Mouse (Mus musculus) brain, adult 10 weeks (tissue): ENCODE data around the gene Zfp949. TPM values are rescaled to one million over a fixed set of nuclear protein-coding genes. Genes with fewer than 3 reads are reported as not detected.

Experiments used
- polyA plus RNA-seq: library from polyadenylated mRNA; stranded (reverse); fragments of 350-450 nt; fragmentation: Illumina TruSeq; extraction: RNeasy Lipid Tissue Mini Kit (QIAGEN cat#74804); gene quantifications from one replicate; pipeline ENCODE4 v1.2.3, GENCODE M21; 2015; ENCODE audit warnings: low read depth, low replicate concordance

Gene Zfp949
- polyA plus RNA-seq = 20.4 TPM

GRCm38 (mm10) chr9:88547851-88548613, at the start of gene Zfp949:
Zfp949 (plus strand) TSS chr9:88548020.

GRCm38 (mm10) chr9:88580591-88580990, 32.8 kb downstream of the Zfp949 start, which contains the start of gene Trim43a:
Trim43a (plus strand) TSS chr9:88580891.

Other genes starting within 250 kb of the Zfp949 start
- gene Nt5e, start 220.8 kb upstream of the Zfp949 start, polyA plus RNA-seq = 4.9 TPM
- 54.6 TPM for gene Snx14, start 109.1 kb upstream of the Zfp949 start, polyA plus RNA-seq
- not detected for gene Gm20537, start 91.4 kb upstream of the Zfp949 start, polyA plus RNA-seq
- 53.6 TPM for gene Syncrip, start 65.4 kb upstream of the Zfp949 start, polyA plus RNA-seq
- 0.97 TPM for gene Trim43a, start 32.9 kb downstream of the Zfp949 start, polyA plus RNA-seq
- gene Mthfsl, start 172.3 kb downstream of the Zfp949 start, polyA plus RNA-seq = 29.8 TPM
- not detected for gene Bcl2a1d, start 183.9 kb downstream of the Zfp949 start, polyA plus RNA-seq